Mouse (Mus musculus): ENCODE measurements around the gene Gm20388.

DNA sequence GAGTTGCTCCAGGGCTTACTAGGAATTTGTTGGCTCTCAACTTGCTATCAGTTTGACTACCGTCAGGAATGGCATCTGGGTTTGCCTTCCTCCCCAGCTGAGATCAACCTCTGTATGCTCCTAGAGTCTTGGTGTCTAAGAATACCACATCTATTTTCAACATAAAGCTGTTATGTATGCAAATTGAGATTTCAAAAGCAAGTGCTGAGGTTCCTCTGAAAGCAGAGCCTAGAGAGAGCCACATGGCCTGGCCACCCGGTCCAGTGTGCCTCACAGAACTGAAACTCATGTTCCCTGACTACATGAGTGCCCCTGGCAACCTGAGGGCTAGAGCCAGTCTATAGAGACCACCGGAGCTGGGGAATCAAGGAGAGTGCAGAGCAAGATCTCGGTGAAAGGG is 2694.7 kb downstream of the Gm20388 start:
- TF ChIP-seq POLR2A (IDR thresholded peaks at IDR 0.05; ENCODE audit: low read depth, low read length) (no peak), CTCF (conservative IDR thresholded peaks at IDR 0.05; ENCODE audit: insufficient read depth, insufficient read length, low read depth, low read length) (no peak)

All from kidney, adult 2 months (tissue).